Mouse (Mus musculus) G1E (cell line): ENCODE measurements around the gene Mtap.

Experiments
- CTCF ChIP-seq: IDR thresholded peaks from 2 replicates; pipeline ENCODE4 v1.5.1; 2012; ENCODE audit warnings: low read depth, low read length, inconsistent platforms, mixed read lengths
- POLR2AphosphoS5 ChIP-seq: IDR thresholded peaks from 2 replicates; pipeline ENCODE4 v1.6.1; 2012; ENCODE audit warnings: low read depth, low read length, inconsistent platforms; ENCODE audit not compliant: insufficient replicate concordance

- no peak for TF ChIP-seq POLR2AphosphoS5
- TF ChIP-seq CTCF = no peak
These were observed 20.9 kb upstream of the Mtap start for GRCm38 (mm10) chr4:89116006-89116405.
